Mouse (Mus musculus): ENCODE results near the gene Cenpi. TPM values are rescaled to one million over a fixed set of nuclear protein-coding genes. Genes with fewer than 3 reads are reported as not detected.
A peak's percentile ranks its signal among the peaks of the same experiment; 100 is the strongest.

Cenpi gene
- total and polyA plus RNA-seq, 3 experiments = 0.86 to 42.6 (median 37.9) TPM

DNA sequence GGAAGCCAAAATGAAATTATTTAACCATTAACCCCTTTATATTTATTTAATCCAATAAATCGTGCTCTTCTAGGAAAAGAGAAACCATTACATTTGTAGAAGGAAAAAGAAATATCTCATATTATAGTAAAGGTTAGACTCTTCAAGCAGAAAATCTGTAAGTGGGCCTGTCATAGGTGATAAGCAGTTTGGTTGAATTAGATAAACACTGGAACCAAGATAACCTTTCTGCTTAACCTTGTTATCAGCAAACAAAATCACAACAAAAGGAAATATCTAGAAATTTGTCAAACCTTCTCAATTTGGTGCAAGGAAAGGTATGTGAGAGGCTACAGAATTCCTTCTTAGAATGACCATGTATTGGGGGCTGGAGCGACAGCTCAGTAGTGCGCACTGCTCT is 27.4 kb upstream of the Cenpi start:
- no peak for DNase-seq (ENCODE audit: low spot score)
- no peaks in the 10 kb centered on the region for H3K36me3 ChIP-seq (replicated peaks)
- ATAC-seq (ENCODE audit: extremely low read depth, insufficient number of reproducible peaks, low FRiP score, poor library complexity, severe bottlenecking) = peak; percentile 43
- H3K4me1 ChIP-seq (ENCODE audit: insufficient read depth, low read depth, low read length) = peaks cover 23% of the 10 kb centered on the region
- H3K9me3 ChIP-seq (replicated peaks) = no peaks in the 10 kb centered on the region
- no peak overlapping the region for H3K4me3 ChIP-seq (ENCODE audit: low read depth, low read length)
- TF ChIP-seq GATA2 (IDR thresholded peaks at IDR 0.05; ENCODE audit: borderline replicate concordance, low read depth, low read length) (no peak), CTCF (IDR thresholded peaks at IDR 0.05; ENCODE audit: low read depth, low read length) (no peak), GATA1 (IDR thresholded peaks at IDR 0.05; ENCODE audit: borderline replicate concordance, low read length) (no peak), POLR2AphosphoS5 (IDR thresholded peaks at IDR 0.05; ENCODE audit: insufficient replicate concordance, low read depth, low read length) (no peak), TAL1 (conservative IDR thresholded peaks at IDR 0.05; ENCODE audit: low read depth, low read length) (peak; percentile 36; the same call in 1 of the 2 replicates)
- H3K27me3 ChIP-seq (ENCODE audit: insufficient read depth, low read length) = no peaks in the 10 kb centered on the region

DNA sequence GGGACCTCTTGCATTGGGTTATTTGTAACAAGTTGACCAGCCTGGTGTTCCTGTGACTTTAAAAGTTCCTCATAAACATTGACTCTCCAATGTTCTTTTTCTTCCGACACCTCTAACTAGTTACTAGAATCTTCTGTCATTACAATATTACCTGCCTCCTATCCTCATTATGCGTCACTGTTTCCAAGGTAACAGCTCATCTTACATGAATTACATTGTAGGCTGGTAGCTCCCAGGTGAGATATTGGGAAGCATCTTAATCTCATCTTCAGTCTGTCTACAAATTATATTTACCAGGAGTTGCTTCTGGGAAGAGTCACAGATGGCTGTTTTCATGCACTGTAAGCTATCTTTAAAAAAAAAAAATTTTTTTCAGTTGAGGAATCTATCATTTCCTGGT is 22.8 kb upstream of the Cenpi start:
- Histone ChIP-seq H3K27me3 (ENCODE audit: insufficient read depth, low read length) (no peaks in the 10 kb centered on the region), H3K9me3 (replicated peaks) (no peaks in the 10 kb centered on the region), H3K4me3 (ENCODE audit: low read depth, low read length) (no peak overlapping the region), H3K4me1 (ENCODE audit: insufficient read depth, low read depth, low read length) (peaks cover 14% of the 10 kb centered on the region), H3K36me3 (replicated peaks) (no peaks in the 10 kb centered on the region)
- ATAC-seq (ENCODE audit: extremely low read depth, insufficient number of reproducible peaks, low FRiP score, poor library complexity, severe bottlenecking) = no peak
- no peak for DNase-seq (ENCODE audit: low spot score)
- no peak for TF ChIP-seq TAL1 (conservative IDR thresholded peaks at IDR 0.05; ENCODE audit: low read depth, low read length)
- TF ChIP-seq GATA1 (IDR thresholded peaks at IDR 0.05; ENCODE audit: borderline replicate concordance, low read length) = no peak
- TF ChIP-seq POLR2AphosphoS5 (IDR thresholded peaks at IDR 0.05; ENCODE audit: insufficient replicate concordance, low read depth, low read length) = no peak
- no peak for TF ChIP-seq CTCF (IDR thresholded peaks at IDR 0.05; ENCODE audit: low read depth, low read length)

DNA sequence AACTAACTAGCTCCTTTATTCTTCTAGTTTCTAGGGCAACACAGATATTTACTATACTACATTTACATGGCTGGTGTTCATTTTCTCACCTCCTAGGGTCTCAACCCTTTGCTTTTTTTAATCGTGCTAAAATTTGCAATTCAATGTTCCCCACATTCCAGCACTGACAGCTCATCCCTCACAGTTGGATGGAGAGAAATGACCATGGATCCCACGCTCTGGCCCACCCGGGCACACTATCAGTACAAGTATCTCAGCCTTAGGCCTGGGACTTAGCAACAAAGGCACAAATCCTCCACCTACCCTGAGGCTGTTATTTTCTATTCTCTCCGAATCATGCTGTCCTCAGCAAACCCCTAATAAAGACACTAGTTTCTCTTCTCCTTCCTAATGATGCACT is 22.1 kb upstream of the Cenpi start:
- no peak for TF ChIP-seq GATA2 (IDR thresholded peaks at IDR 0.05; ENCODE audit: borderline replicate concordance, low read depth, low read length)
- no peak for TF ChIP-seq GATA1 (IDR thresholded peaks at IDR 0.05; ENCODE audit: borderline replicate concordance, low read length)
- TF ChIP-seq CTCF (IDR thresholded peaks at IDR 0.05; ENCODE audit: low read depth, low read length) = no peak
- TF ChIP-seq POLR2AphosphoS5 (IDR thresholded peaks at IDR 0.05; ENCODE audit: insufficient replicate concordance, low read depth, low read length) = no peak
- TF ChIP-seq TAL1 (conservative IDR thresholded peaks at IDR 0.05; ENCODE audit: low read depth, low read length) = no peak
- DNase-seq (ENCODE audit: low spot score) = no peak
- no peak for ATAC-seq (ENCODE audit: extremely low read depth, insufficient number of reproducible peaks, low FRiP score, poor library complexity, severe bottlenecking)

DNA sequence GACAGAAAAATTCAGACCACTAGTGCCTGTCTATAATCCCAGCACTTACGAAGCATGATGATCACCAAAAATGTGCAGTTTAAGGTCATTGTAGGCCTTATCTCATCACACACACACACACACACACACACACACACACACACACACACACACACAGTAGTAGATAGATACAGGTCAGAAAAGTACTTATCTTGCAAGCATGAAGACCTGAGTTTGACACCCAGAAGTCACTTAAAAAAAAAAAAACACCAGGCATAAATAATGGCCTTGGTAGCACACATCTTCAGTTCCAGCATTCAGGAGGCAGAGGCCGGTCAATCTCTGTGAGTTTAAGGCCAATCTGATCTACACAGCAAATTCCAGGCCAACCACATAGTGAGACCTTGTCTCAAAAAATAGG is 20.6 kb upstream of the Cenpi start:
- no peak overlapping the region for H3K4me3 ChIP-seq (ENCODE audit: low read depth, low read length)
- no peaks in the 10 kb centered on the region for H3K36me3 ChIP-seq (replicated peaks)
- no peaks in the 10 kb centered on the region for H3K27me3 ChIP-seq (ENCODE audit: insufficient read depth, low read length)
- H3K4me1 ChIP-seq (ENCODE audit: insufficient read depth, low read depth, low read length) = peaks cover 4% of the 10 kb centered on the region; the same call in 1 of the 2 replicates
- ATAC-seq (ENCODE audit: extremely low read depth, insufficient number of reproducible peaks, low FRiP score, poor library complexity, severe bottlenecking) = 0 out of 2 replicates have a peak, but pooled peaks have one; percentile 22
- TF ChIP-seq CTCF (IDR thresholded peaks at IDR 0.05; ENCODE audit: low read depth, low read length) (no peak), POLR2AphosphoS5 (IDR thresholded peaks at IDR 0.05; ENCODE audit: insufficient replicate concordance, low read depth, low read length) (no peak), GATA1 (IDR thresholded peaks at IDR 0.05; ENCODE audit: borderline replicate concordance, low read length) (no peak), GATA2 (IDR thresholded peaks at IDR 0.05; ENCODE audit: borderline replicate concordance, low read depth, low read length) (no peak), TAL1 (conservative IDR thresholded peaks at IDR 0.05; ENCODE audit: low read depth, low read length) (no peak)
- H3K9me3 ChIP-seq (replicated peaks) = no peaks in the 10 kb centered on the region
- DNase-seq (ENCODE audit: low spot score) = no peak

More for the DNA sequence above, 22.1 kb upstream of the Cenpi start:
- Histone ChIP-seq H3K27me3 (ENCODE audit: insufficient read depth, low read length) (no peaks in the 10 kb centered on the region), H3K9me3 (replicated peaks) (no peaks in the 10 kb centered on the region), H3K4me1 (ENCODE audit: insufficient read depth, low read depth, low read length) (peaks cover 12% of the 10 kb centered on the region), H3K36me3 (replicated peaks) (no peaks in the 10 kb centered on the region), H3K4me3 (ENCODE audit: low read depth, low read length) (no peak overlapping the region)

DNA sequence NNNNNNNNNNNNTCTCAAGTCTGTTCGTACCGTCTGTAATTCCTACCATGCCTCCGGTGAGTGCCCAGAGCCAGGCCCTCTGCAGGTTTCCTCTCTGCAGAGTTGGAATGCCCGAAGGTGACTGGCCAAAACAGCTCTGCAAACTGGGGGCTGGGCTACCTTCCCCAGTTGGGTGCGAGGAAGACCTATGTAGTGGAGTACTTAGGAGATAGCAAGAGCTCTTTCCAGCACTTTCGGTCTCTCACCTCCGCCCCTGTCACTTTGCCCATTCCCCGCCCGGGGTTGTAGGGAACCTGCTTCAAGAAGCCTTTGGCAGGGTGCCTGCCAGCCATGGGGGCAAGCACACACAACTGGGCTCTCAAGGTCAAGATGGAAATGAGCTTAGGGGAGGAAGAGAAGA is 11.6 kb upstream of the Cenpi start:
- ATAC-seq (ENCODE audit: extremely low read depth, insufficient number of reproducible peaks, low FRiP score, poor library complexity, severe bottlenecking) (no peak), DNase-seq (ENCODE audit: low spot score) (no peak)
- H3K27me3 ChIP-seq (ENCODE audit: insufficient read depth, low read length) = peaks cover 27% of the 10 kb centered on the region
- H3K4me3 ChIP-seq (ENCODE audit: low read depth, low read length) = no peak overlapping the region
- no peaks in the 10 kb centered on the region; the same call in 1 of the 2 replicates for H3K9me3 ChIP-seq (replicated peaks)
- H3K36me3 ChIP-seq (replicated peaks) = no peaks in the 10 kb centered on the region
- H3K4me1 ChIP-seq (ENCODE audit: insufficient read depth, low read depth, low read length) = peaks cover 30% of the 10 kb centered on the region
- TF ChIP-seq CTCF (IDR thresholded peaks at IDR 0.05; ENCODE audit: low read depth, low read length) (no peak), GATA2 (IDR thresholded peaks at IDR 0.05; ENCODE audit: borderline replicate concordance, low read depth, low read length) (no peak), POLR2AphosphoS5 (IDR thresholded peaks at IDR 0.05; ENCODE audit: insufficient replicate concordance, low read depth, low read length) (no peak), GATA1 (IDR thresholded peaks at IDR 0.05; ENCODE audit: borderline replicate concordance, low read length) (no peak), TAL1 (conservative IDR thresholded peaks at IDR 0.05; ENCODE audit: low read depth, low read length) (no peak)

DNA sequence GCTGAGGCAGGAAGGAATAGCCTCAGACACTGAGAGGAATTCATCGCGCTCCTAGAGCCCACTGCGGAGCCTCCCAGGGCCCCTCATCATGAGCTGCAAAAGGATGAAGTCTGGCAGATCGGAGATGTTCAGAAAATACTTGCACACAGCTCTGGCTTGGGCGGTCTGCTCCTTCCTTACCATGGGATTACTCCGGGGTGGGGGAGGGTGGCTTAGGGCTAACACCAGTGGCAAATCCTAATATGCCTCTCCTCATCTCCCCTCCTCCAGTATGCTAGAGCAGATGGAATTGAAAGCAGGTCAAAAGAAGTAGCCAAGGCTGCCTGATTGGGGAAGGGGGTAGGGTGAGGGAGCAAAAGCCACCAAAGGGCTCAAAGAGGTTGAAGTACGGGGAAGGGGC is 11.1 kb upstream of the Cenpi start:
- no peak for ATAC-seq (ENCODE audit: extremely low read depth, insufficient number of reproducible peaks, low FRiP score, poor library complexity, severe bottlenecking)
- TF ChIP-seq TAL1 (conservative IDR thresholded peaks at IDR 0.05; ENCODE audit: low read depth, low read length) = no peak
- TF ChIP-seq GATA1 (IDR thresholded peaks at IDR 0.05; ENCODE audit: borderline replicate concordance, low read length) = no peak
- TF ChIP-seq CTCF (IDR thresholded peaks at IDR 0.05; ENCODE audit: low read depth, low read length) = no peak
- TF ChIP-seq GATA2 (IDR thresholded peaks at IDR 0.05; ENCODE audit: borderline replicate concordance, low read depth, low read length) = no peak
- TF ChIP-seq POLR2AphosphoS5 (IDR thresholded peaks at IDR 0.05; ENCODE audit: insufficient replicate concordance, low read depth, low read length) = no peak
- Histone ChIP-seq H3K4me3 (ENCODE audit: low read depth, low read length) (no peak overlapping the region), H3K36me3 (replicated peaks) (no peaks in the 10 kb centered on the region), H3K27me3 (ENCODE audit: insufficient read depth, low read length) (peaks cover 27% of the 10 kb centered on the region), H3K9me3 (replicated peaks) (no peaks in the 10 kb centered on the region; the same call in 1 of the 2 replicates), H3K4me1 (ENCODE audit: insufficient read depth, low read depth, low read length) (peaks cover 32% of the 10 kb centered on the region)
- DNase-seq (ENCODE audit: low spot score) = no peak
